ENCODE assay signal across 22 mouse cellular contexts in genomic region chr13:48614525-48614924, GRCm38 (mm10). TPM values are rescaled to one million over a fixed set of nuclear protein-coding genes. Genes with fewer than 3 reads are reported as not detected.
DNase-seq lines count a peak whose midpoint lies in the region; ATAC-seq and TF ChIP-seq lines count a peak whose summit lies in the region.
"Had no signal": no experiment of that assay in that cellular context is flagged by ENCODE, and none has a peak within 500 bp of the region (broad histone marks: within the 10 kb centered on the region; RNA-seq: fewer than 3 reads in every experiment).

No protein-coding gene starts in this region.

- H3K9me3 ChIP-seq in stomach, postnatal 0 days (ENCODE audit: control insufficient read depth, low read length), result 0 out of 2 replicates have a peak, but pooled peaks cover 6% of the 10 kb centered on the region
- H3K9me3 ChIP-seq in limb, embryonic 10.5 days (replicated peaks), result peaks cover 13% of the 10 kb centered on the region; the same call in 1 of the 2 replicates
- H3K9me3 ChIP-seq in forebrain, embryonic 14.5 days (replicated peaks; ENCODE audit: control insufficient read depth, low read length), result 0 out of 2 replicates have a peak, but pooled peaks cover 7% of the 10 kb centered on the region
- H3K9me3 ChIP-seq: forebrain, embryonic 15.5 days had no signal

- TF ChIP-seq EP300 in stomach, postnatal 0 days (optimal IDR thresholded peaks at IDR 0.05), result no peak

- no peaks in the 10 kb centered on the region for H3K36me3 ChIP-seq in C2C12 (ENCODE audit: control insufficient read depth, insufficient read depth)
- H3K36me3 ChIP-seq in stomach, postnatal 0 days (ENCODE audit: control insufficient read depth, insufficient read depth, low read length), result no peaks in the 10 kb centered on the region
- peaks cover 5% of the 10 kb centered on the region; the same call in 1 of the 2 replicates for H3K36me3 ChIP-seq in limb, embryonic 10.5 days
- H3K36me3 ChIP-seq in forebrain, embryonic 14.5 days (ENCODE audit: control insufficient read depth, insufficient read depth, low read length), result no peaks in the 10 kb centered on the region
- H3K36me3 ChIP-seq: embryonic facial prominence, embryonic 12.5 days; forebrain, embryonic 15.5 days; G1E had no signal

- TF ChIP-seq CTCF in C2C12 (IDR thresholded peaks at IDR 0.05; ENCODE audit: control insufficient read depth, insufficient read depth, insufficient read length), result no peak
- no peak for TF ChIP-seq CTCF in stomach, postnatal 0 days (IDR thresholded peaks at IDR 0.05; ENCODE audit: low read depth)

- DNase-seq in cerebellum, postnatal 36 days, result peak; percentile 9 to 21
- peak; percentile 43 for DNase-seq in Muller cell, postnatal 12 days (ENCODE audit: inconsistent ontology term)
- no peak for DNase-seq in stomach, postnatal 0 days (ENCODE audit: low spot score)
- DNase-seq in limb, embryonic 10.5 days (ENCODE audit: low spot score), result no peak
- DNase-seq in forebrain, embryonic 14.5 days (ENCODE audit: low spot score), result no peak
- DNase-seq: adrenal gland, adult 2 months; adrenal gland, postnatal 10 days; adrenal gland, postnatal 25 days; cerebellum, adult 11 months; cerebellum, adult 8-10 months; cerebellum, adult 9-11 months; cerebellum, postnatal 14 days; forebrain, postnatal 0 days had no signal

- peaks cover 5% of the 10 kb centered on the region for H3K79me2 ChIP-seq in C2C12 (ENCODE audit: control insufficient read depth, insufficient read depth)

- H3K27ac ChIP-seq in stomach, postnatal 0 days (replicated peaks), result no peak overlapping the region
- H3K27ac ChIP-seq in limb, embryonic 10.5 days, result no peak overlapping the region
- H3K27ac ChIP-seq in forebrain, embryonic 14.5 days (ENCODE audit: low read depth, low read length), result no peak overlapping the region
- H3K27ac ChIP-seq: embryonic facial prominence, embryonic 10.5 days; embryonic facial prominence, embryonic 12.5 days; forebrain, embryonic 15.5 days had no signal

- 85% methylated on average over 2 of the region's 2 CpGs for WGBS in stomach, postnatal 0 days
- 88% methylated on average over 2 of the region's 2 CpGs for WGBS in limb, embryonic 10.5 days
- WGBS in forebrain, embryonic 14.5 days, result 73% methylated on average over 2 of the region's 2 CpGs

- H3K4me2 ChIP-seq in stomach, postnatal 0 days (replicated peaks; ENCODE audit: low read depth), result no peak overlapping the region
- no peak overlapping the region for H3K4me2 ChIP-seq in forebrain, embryonic 14.5 days (ENCODE audit: low read length)
- H3K4me2 ChIP-seq: embryonic facial prominence, embryonic 12.5 days; forebrain, embryonic 15.5 days had no signal

- H3K79me3 ChIP-seq in C2C12 (ENCODE audit: low read depth), result no peaks in the 10 kb centered on the region

- no peak overlapping the region for H3K4me3 ChIP-seq in C2C12 (ENCODE audit: insufficient read depth, poor library complexity, severe bottlenecking)
- H3K4me3 ChIP-seq in stomach, postnatal 0 days (ENCODE audit: low read depth, low read length), result no peak overlapping the region
- H3K4me3 ChIP-seq in limb, embryonic 10.5 days, result no peak overlapping the region
- no peak overlapping the region for H3K4me3 ChIP-seq in forebrain, embryonic 14.5 days (ENCODE audit: low read depth, low read length)
- H3K4me3 ChIP-seq: embryonic facial prominence, embryonic 10.5 days; embryonic facial prominence, embryonic 12.5 days; forebrain, embryonic 15.5 days had no signal

- H3ac ChIP-seq in C2C12 (ENCODE audit: control insufficient read depth, insufficient read length, low read depth), result no peak overlapping the region

- H3K4me1 ChIP-seq in stomach, postnatal 0 days (replicated peaks; ENCODE audit: control insufficient read depth, insufficient read depth), result no peaks in the 10 kb centered on the region
- peaks cover 6% of the 10 kb centered on the region; the same call in 1 of the 2 replicates for H3K4me1 ChIP-seq in limb, embryonic 10.5 days
- no peaks in the 10 kb centered on the region for H3K4me1 ChIP-seq in forebrain, embryonic 14.5 days (ENCODE audit: control insufficient read depth, insufficient read depth, low read length)
- H3K4me1 ChIP-seq: forebrain, embryonic 15.5 days had no signal

- no peak for ATAC-seq in cerebellum, adult (ENCODE audit: insufficient number of reproducible peaks, low FRiP score, low TSS enrichment)
- 0 out of 2 replicates have a peak, but pooled peaks have one; percentile 60 for ATAC-seq in stomach, postnatal 0 days (ENCODE audit: low FRiP score, low TSS enrichment)
- no peak for ATAC-seq in forebrain, embryonic 14.5 days
- ATAC-seq: CD4-positive, CD25-positive, alpha-beta regulatory T cell, adult 4 months; forebrain, embryonic 15.5 days; forebrain, postnatal 0 days had no signal

- H3K27me3 ChIP-seq in C2C12 (ENCODE audit: control insufficient read depth, insufficient read depth, insufficient read length), result no peaks in the 10 kb centered on the region
- H3K27me3 ChIP-seq in stomach, postnatal 0 days (ENCODE audit: control insufficient read depth, insufficient read depth, low read length), result no peaks in the 10 kb centered on the region
- H3K27me3 ChIP-seq in limb, embryonic 10.5 days (ENCODE audit: low read depth, poor library complexity, severe bottlenecking), result no peaks in the 10 kb centered on the region
- no peaks in the 10 kb centered on the region for H3K27me3 ChIP-seq in forebrain, embryonic 14.5 days (replicated peaks; ENCODE audit: control insufficient read depth, insufficient read depth, low read length)
- H3K27me3 ChIP-seq: CH12.LX; embryonic facial prominence, embryonic 12.5 days; forebrain, embryonic 15.5 days had no signal

- no peak overlapping the region for H3K9ac ChIP-seq in stomach, postnatal 0 days (ENCODE audit: low read length)
- H3K9ac ChIP-seq in forebrain, embryonic 14.5 days (ENCODE audit: low read length), result no peak overlapping the region
- H3K9ac ChIP-seq: embryonic facial prominence, embryonic 12.5 days; forebrain, embryonic 15.5 days; forebrain, postnatal 0 days had no signal

TF ChIP-seq in C2C12, 6 proteins besides CTCF, POLR2A, EP300 and RAD21:
- no peak for TF ChIP-seq CEBPB (IDR thresholded peaks at IDR 0.05; ENCODE audit: low read depth)
- peak; percentile 38 for TF ChIP-seq MAX (IDR thresholded peaks at IDR 0.05)
- peak; percentile 38 for TF ChIP-seq FOSL1 (IDR thresholded peaks at IDR 0.05; ENCODE audit: insufficient read depth, low read length, poor library complexity, severe bottlenecking)

RNA-seq across cellular contexts. Expression of gene Ptpdc1, which starts 10.9 kb away (rescaled TPM):
- 5.5 TPM for polyA plus RNA-seq in C2C12 (2012; fragmentation: generic; extraction: Trizol)
- 3.1 and 3.2 TPM in 2 replicates for polyA plus RNA-seq in stomach, postnatal 0 days (2015; fragmentation: Nextera tagmentation; extraction: Ambion mirVana)
- 6.0 and 10.9 TPM in 2 replicates for polyA plus RNA-seq in limb, embryonic 10.5 days (2016; fragmentation: Nextera tagmentation; extraction: Ambion mirVana)
- 12.7 and 18.8 TPM in 2 replicates for polyA plus RNA-seq in forebrain, embryonic 14.5 days (2014; fragmentation: Nextera tagmentation; extraction: Ambion mirVana)
- polyA plus RNA-seq: G1E had no signal

RNA-seq across cellular contexts. Expression of gene Barx1, which starts 48.3 kb away (rescaled TPM):
- not detected for polyA plus RNA-seq in C2C12 (2012; fragmentation: generic; extraction: Trizol)
- 164 and 201 TPM in 2 replicates for polyA plus RNA-seq in stomach, postnatal 0 days (2015; fragmentation: Nextera tagmentation; extraction: Ambion mirVana)
- 0.16 and 4.1 TPM in 2 replicates for polyA plus RNA-seq in limb, embryonic 10.5 days (2016; fragmentation: Nextera tagmentation; extraction: Ambion mirVana)
- polyA plus RNA-seq in forebrain, embryonic 14.5 days (2014; fragmentation: Nextera tagmentation; extraction: Ambion mirVana), result not detected in 2 replicates
- polyA plus RNA-seq: adrenal gland, adult 2 months; CD4-positive, CD25-positive, alpha-beta regulatory T cell, adult 4 months; cortical plate, adult 2 months; forebrain, embryonic 15.5 days; forebrain, postnatal 0 days; G1E had no signal

Comparison
In these comparisons a context has a peak if more than half of its experiments do, and no peak if none do; other contexts are left out.
1. DNase-seq: peak in cerebellum, postnatal 36 days (2 of 2) and Muller cell, postnatal 12 days (single experiment); none in stomach, postnatal 0 days (single experiment), limb, embryonic 10.5 days (single experiment) and forebrain, embryonic 14.5 days (single experiment).
2. RNA of gene Barx1, which starts 48.3 kb away (polyA plus RNA-seq): 164 to 201 TPM in stomach, postnatal 0 days; 0.16 to 4.1 TPM in limb, embryonic 10.5 days, not detected in forebrain, embryonic 14.5 days and not detected in C2C12 (single experiment); every median in the first group is over 10 times any median in the second.